8 mouse cellular contexts compared by ENCODE assay signal in the genomic region with DNA sequence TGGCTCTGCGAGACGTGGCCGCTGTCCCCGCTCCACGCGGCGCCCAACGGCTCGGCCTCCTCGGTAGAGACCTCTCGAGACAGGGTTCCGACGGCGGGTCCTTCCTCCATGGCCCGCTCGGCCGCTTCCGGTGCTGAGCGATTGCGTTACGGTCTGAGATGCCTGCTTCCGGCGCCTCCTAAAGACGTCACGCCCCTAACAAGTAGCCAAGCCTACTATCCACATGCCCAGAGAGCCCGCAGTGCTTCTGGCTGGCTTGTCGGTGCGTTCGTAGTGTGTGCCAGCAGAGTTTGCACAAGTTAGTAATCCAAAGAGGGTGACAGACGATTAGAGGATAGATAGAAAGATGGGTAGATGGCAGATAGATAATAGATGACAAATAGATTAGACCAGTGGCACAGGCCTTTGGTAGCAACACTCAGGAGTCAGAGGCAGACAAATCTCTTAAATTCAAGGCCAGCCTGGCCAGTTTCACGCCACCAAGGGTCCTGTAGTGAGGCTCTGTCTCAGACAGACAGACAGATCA. TPM values are rescaled to one million over a fixed set of nuclear protein-coding genes. Genes with fewer than 3 reads are reported as not detected.
A peak's percentile ranks its signal among the peaks of the same experiment; 100 is the strongest.
DNase-seq lines count a peak whose midpoint lies in the region; ATAC-seq and TF ChIP-seq lines count a peak whose summit lies in the region.

A gene (minus strand): TSS at position 115 of the 526 bp plus-strand sequence.

- TF ChIP-seq CTCF in heart, adult 2 months (IDR thresholded peaks at IDR 0.05) = no peak

- H3K9ac ChIP-seq in embryonic facial prominence, embryonic 13.5 days = peak within 1 kb of the TSS; percentile 88
- peak within 1 kb of the TSS; percentile 92 for H3K9ac ChIP-seq in heart, adult 2 months (ENCODE audit: low read depth, low read length)
- peak within 1 kb of the TSS; percentile 90 for H3K9ac ChIP-seq in limb, embryonic 13.5 days
- peak within 1 kb of the TSS; percentile 94 for H3K9ac ChIP-seq in midbrain, embryonic 16.5 days (ENCODE audit: low read depth, low read length)

- H3K4me1 ChIP-seq in embryonic facial prominence, embryonic 13.5 days = peaks cover 12% of the 10 kb centered on the region
- peaks cover 3% of the 10 kb centered on the region for H3K4me1 ChIP-seq in heart, adult 2 months (ENCODE audit: control insufficient read depth, insufficient read depth, low read length)
- peaks cover 15% of the 10 kb centered on the region for H3K4me1 ChIP-seq in limb, embryonic 13.5 days
- peaks cover 16% of the 10 kb centered on the region for H3K4me1 ChIP-seq in midbrain, embryonic 16.5 days (ENCODE audit: control insufficient read depth, insufficient read depth, low read length)

- H3K27ac ChIP-seq in embryonic facial prominence, embryonic 13.5 days = 0 out of 2 replicates have a peak within 1 kb of the TSS, but pooled peaks have one; percentile 28
- H3K27ac ChIP-seq in heart, adult 2 months = peak within 1 kb of the TSS; percentile 47
- H3K27ac ChIP-seq in limb, embryonic 13.5 days = no peak within 1 kb of the TSS
- peak within 1 kb of the TSS; percentile 69 for H3K27ac ChIP-seq in midbrain, embryonic 16.5 days (ENCODE audit: low read length)

- ATAC-seq in embryonic facial prominence, embryonic 13.5 days (ENCODE audit: insufficient number of reproducible peaks, insufficient read depth, low FRiP score, low TSS enrichment, low read depth) = peak; percentile 88
- peak; percentile 93 for ATAC-seq in limb, embryonic 13.5 days (ENCODE audit: low FRiP score, low read depth)
- ATAC-seq in midbrain, embryonic 16.5 days = peak; percentile 96

- TF ChIP-seq EP300 in heart, adult 2 months (IDR thresholded peaks at IDR 0.05; ENCODE audit: insufficient read depth, low read depth, low read length) = peak; percentile 63; the same call in 1 of the 2 replicates

- H3K4me3 ChIP-seq in embryonic facial prominence, embryonic 13.5 days = peak within 1 kb of the TSS; percentile 99
- peak within 1 kb of the TSS; percentile 65 for H3K4me3 ChIP-seq in heart, adult 2 months
- H3K4me3 ChIP-seq in limb, embryonic 13.5 days = peak within 1 kb of the TSS; percentile 99
- H3K4me3 ChIP-seq in midbrain, embryonic 16.5 days (ENCODE audit: low read depth, low read length) = peak within 1 kb of the TSS; percentile 99

- TF ChIP-seq POLR2A in heart, adult 2 months (IDR thresholded peaks at IDR 0.05; ENCODE audit: insufficient read depth, low read depth, low read length) = peak; percentile 84

- H3K4me2 ChIP-seq in embryonic facial prominence, embryonic 13.5 days = peak within 1 kb of the TSS; percentile 96
- H3K4me2 ChIP-seq in limb, embryonic 13.5 days (replicated peaks) = peak within 1 kb of the TSS; percentile 95
- peak within 1 kb of the TSS; percentile 99 for H3K4me2 ChIP-seq in midbrain, embryonic 16.5 days (ENCODE audit: low read length)

- peak; percentile 80 for DNase-seq in 3134 (ENCODE audit: extremely low read depth, insufficient read length, low spot score)
- peak; percentile 93 to 94 for DNase-seq in adrenal gland, postnatal 36 days
- peak; percentile 92 to 94 for DNase-seq in heart, adult 2 months
- peak; percentile 92 to 94 for DNase-seq in kidney, adult 8-10 months
- peak; percentile 83 to 94 for DNase-seq in spleen, postnatal 10 days (ENCODE audit: low spot score in 2 of 2)

- H3K9me3 ChIP-seq in embryonic facial prominence, embryonic 13.5 days = no peaks in the 10 kb centered on the region
- H3K9me3 ChIP-seq in limb, embryonic 13.5 days = no peaks in the 10 kb centered on the region
- no peaks in the 10 kb centered on the region for H3K9me3 ChIP-seq in midbrain, embryonic 16.5 days (replicated peaks; ENCODE audit: control insufficient read depth, low read length, poor library complexity, severe bottlenecking)

- H3K36me3 ChIP-seq in embryonic facial prominence, embryonic 13.5 days = 0 out of 2 replicates have a peak, but pooled peaks cover 5% of the 10 kb centered on the region
- H3K36me3 ChIP-seq in heart, adult 2 months (ENCODE audit: control insufficient read depth, insufficient read depth, low read length) = no peaks in the 10 kb centered on the region
- H3K36me3 ChIP-seq in limb, embryonic 13.5 days = peaks cover 3% of the 10 kb centered on the region; the same call in 1 of the 2 replicates
- H3K36me3 ChIP-seq in midbrain, embryonic 16.5 days (ENCODE audit: control insufficient read depth, insufficient read depth, low read length) = 0 out of 2 replicates have a peak, but pooled peaks cover 2% of the 10 kb centered on the region

- intact Hi-C loops in heart, adult 2 months (cut with DNase I) = no loop called here

- 4% methylated on average over 31 of the region's 31 CpGs for WGBS in embryonic facial prominence, embryonic 13.5 days
- WGBS in heart, adult 2 months = 3% methylated on average over 31 of the region's 31 CpGs
- WGBS in limb, embryonic 13.5 days = 4% methylated on average over 31 of the region's 31 CpGs
- WGBS in midbrain, embryonic 16.5 days = 3% methylated on average over 31 of the region's 31 CpGs

- no peaks in the 10 kb centered on the region for H3K27me3 ChIP-seq in embryonic facial prominence, embryonic 13.5 days
- H3K27me3 ChIP-seq in heart, adult 2 months (ENCODE audit: control insufficient read depth, insufficient read depth, low read length) = no peaks in the 10 kb centered on the region
- peaks cover 7% of the 10 kb centered on the region; the same call in 1 of the 2 replicates for H3K27me3 ChIP-seq in limb, embryonic 13.5 days
- H3K27me3 ChIP-seq in midbrain, embryonic 16.5 days (ENCODE audit: control insufficient read depth, insufficient read depth, low read depth, low read length) = no peaks in the 10 kb centered on the region

- no peaks in the 10 kb centered on the region; the same call in 1 of the 2 replicates for H3K79me2 ChIP-seq in heart, adult 2 months (replicated peaks; ENCODE audit: control insufficient read depth, insufficient read depth, low read length)

RNA-seq across cellular contexts. Expression of the gene that starts here (rescaled TPM):
- total RNA-seq in adrenal gland, postnatal 36 days (2021) = 10 to 100 TPM; 31.7 to 32.5 TPM
- 28.3 and 29.6 TPM in 2 replicates for polyA plus RNA-seq in embryonic facial prominence, embryonic 13.5 days (2015; fragmentation: Nextera tagmentation; extraction: Ambion mirVana)
- total RNA-seq in heart, adult 2 months (2021) = 10 to 100 TPM; 11.1 to 13.5 TPM
- 8.8 and 9.7 TPM in 2 replicates for polyA plus RNA-seq in heart, adult 2 months (2012; rRNA removed)
- polyA plus RNA-seq in limb, embryonic 13.5 days (2015; fragmentation: Nextera tagmentation; extraction: Ambion mirVana) = 28.2 and 29.5 TPM in 2 replicates
- polyA plus RNA-seq in midbrain, embryonic 16.5 days (2015; fragmentation: Nextera tagmentation; extraction: Ambion mirVana) = 29.0 and 29.3 TPM in 2 replicates
